Mouse (Mus musculus): Measurements from ENCODE around the gene Agrn.

GRCm38 (mm10) chr4:156197131-156197828 lies at the start of gene Agrn:
- no peak for TF ChIP-seq CTCF (IDR thresholded peaks at IDR 0.05; ENCODE audit: extremely low read depth, insufficient read depth, insufficient read length, insufficient replicate concordance)
- no peak for TF ChIP-seq POLR2A (IDR thresholded peaks at IDR 0.05; ENCODE audit: low read depth, low read length)
